Mouse (Mus musculus): ENCODE measurements at regions not wholly inside any gene's neighbourhood (a gene's known extent, or its start where the extent isn't known, plus 50 kb on each side); places are given as distances from the start of the nearest gene placed in this dataset.
A peak's percentile ranks its signal among the peaks of the same experiment; 100 is the strongest.

DNA sequence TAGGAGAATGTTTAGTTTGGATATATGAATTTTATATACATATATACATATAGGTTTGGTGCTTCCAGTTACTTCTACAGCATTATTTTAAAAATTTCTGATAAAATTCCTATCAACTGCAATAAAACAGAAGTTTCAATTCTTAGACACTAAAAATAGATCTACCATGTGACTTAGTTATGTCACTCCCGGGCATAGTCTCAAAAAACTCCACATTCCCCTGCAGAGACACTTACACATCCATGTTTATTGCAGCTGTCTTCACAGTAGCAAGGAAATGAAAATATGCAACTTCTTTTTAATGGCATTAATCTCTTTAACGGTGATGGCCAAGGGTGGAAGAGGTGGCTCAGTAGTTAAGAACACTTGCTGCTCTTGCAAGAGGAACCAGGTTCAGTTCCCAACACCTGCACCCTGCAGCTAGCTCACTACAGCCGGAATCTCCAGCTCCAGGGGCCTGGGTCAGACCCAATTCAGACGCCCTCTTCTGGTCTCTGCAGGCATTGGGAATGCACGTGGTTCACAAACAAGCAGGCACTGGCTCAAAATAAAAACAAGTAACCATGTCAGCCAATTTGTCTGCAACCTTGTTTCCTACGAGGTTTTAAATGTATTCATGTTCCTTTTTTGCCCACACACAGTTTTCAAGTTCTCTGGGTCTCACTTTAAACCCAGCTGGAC lies 204.4 kb downstream of the Adra2a start:
- DNase-seq (ENCODE audit: low spot score) = peak; percentile 12

DNA sequence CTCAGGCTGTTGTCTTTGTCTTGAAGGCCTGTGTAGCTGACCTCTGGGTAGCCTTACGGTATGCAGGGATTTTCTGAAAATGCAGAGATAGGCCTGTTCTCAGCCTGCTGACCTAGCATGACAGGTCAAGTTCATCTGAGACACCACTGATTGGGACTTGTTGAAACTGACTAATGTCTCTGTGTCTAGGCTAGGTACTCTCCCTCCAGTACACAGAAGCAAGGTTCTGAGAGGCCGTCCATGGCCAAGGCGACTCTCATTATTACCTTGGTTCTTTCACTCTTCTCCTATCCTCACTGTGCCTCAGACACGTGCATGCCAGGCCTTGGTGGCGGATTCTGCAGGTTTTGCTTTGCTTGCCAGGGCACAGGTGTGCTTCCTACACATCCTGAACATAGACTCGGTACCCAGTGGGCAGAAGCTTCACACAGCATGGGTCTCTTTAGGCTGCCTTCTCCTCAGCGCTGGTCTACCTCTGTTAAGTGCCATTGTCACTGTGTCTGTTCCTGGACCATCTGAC lies 208.3 kb downstream of the Adra2a start:
- no peak for DNase-seq (ENCODE audit: low spot score)

DNA sequence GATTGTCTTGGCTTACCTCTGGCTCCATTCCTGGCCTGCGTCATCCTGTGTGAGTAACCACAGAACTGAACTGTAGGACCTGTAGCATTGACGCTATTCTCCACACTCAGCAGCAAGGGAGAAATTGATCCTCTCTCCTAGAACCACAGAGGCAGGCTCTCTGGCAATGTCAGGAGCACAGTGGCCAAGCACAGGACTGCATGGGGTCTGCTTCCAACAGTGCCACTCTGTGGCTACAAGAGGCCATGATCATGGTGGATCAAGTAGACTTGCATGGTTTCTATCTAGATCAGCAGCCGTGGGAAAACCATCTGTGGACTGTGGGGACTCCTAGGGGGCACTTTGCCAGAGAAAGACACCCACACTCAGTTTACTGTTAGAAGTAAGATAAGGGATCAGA lies 213.9 kb downstream of the Adra2a start:
- no peak for DNase-seq (ENCODE audit: low spot score)

DNA sequence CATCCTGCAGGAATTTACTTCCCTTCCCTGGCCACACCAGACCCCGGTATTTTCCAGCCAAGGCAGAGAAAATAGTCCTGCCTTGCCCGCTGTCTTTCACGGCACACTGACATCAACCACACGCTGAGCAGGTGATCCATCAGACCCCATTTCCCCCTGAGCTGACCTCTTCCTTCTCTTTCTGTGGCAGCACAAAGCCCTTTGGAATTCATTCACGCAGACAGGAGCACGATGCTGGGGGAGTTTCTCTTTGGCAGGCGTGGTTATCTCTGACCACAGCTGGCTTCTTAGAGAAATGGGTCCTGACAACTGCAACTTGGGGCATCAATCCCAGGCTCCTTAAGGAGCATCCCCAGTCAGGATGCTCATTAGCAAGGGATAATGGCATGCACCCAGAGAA lies 215.2 kb downstream of the Adra2a start:
- no peak for DNase-seq (ENCODE audit: low spot score)

DNA sequence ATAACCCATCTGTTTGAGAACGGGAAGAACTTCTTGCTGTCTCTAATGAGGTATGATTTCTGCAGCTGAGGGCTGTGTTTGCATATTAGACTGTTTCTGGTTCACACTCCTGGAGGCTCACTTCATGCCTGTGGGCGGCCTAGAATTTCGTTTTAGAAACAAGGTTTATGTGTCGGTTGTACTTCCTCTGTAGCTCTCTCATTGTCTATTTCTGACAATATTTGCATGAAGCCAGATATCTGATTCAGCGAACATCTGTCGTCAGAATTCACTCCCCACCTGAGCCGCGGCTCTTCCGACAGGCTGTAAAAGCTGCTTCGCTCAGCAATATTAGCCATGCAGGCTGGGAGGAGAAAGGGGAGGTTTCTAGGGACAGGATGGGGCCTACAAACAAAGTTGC lies 233.4 kb downstream of the Adra2a start:
- no peak for DNase-seq (ENCODE audit: low spot score)

DNA sequence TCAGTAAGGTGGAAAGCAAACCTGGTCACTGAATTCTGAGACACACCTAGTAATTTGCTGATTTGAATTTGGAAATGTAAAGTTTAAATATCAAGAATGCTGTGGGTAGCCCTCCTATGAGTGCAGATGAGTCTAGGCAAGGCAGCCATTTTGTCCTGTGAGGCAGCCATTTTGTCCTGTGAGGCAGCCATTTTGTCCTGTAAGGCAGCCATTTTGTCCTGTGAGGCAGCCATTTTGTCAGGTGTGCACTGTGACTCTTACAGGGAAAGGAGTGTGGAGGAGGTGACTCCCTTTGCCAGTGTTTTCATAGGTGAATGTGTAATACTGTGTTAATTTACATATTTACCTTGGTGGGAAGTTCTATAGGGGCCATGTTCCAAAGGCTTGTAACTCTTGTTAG lies 241.5 kb downstream of the Adra2a start:
- no peak for DNase-seq (ENCODE audit: low spot score)

DNA sequence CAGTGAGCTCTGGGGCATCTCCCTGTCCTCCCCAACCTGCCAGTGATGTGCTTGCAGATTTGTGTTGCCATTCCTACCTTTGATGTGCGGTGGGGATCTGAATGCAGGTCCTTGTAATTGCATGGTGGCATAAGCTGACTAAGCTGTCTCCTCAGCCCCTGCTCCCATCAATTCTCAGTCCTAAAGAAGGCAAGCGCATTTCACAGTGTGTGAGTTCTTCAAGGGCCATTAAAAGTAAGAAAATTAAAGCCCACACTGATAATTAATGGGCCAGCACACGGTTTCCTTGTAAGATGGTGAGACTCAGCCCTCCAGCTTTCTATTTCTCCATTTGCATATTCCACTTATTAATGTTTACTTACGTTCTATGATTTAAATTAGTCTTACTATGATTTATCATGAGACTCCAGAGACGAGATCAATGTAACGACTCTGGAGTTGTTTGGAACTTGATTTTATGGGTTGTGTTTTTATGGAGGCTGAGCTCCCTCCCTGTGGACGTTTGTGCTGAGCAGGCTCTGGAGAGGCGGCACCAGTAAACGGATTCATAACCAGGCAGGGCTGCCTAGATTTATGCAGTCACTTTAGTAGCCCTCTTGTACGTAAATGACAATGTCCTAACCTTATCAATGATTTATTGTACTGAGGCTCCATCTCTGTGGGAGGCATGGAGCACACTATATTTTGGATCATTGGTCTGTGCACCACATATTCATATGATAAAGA lies 253.9 kb downstream of the Adra2a start:
- DNase-seq (ENCODE audit: low spot score) = no peak

DNA sequence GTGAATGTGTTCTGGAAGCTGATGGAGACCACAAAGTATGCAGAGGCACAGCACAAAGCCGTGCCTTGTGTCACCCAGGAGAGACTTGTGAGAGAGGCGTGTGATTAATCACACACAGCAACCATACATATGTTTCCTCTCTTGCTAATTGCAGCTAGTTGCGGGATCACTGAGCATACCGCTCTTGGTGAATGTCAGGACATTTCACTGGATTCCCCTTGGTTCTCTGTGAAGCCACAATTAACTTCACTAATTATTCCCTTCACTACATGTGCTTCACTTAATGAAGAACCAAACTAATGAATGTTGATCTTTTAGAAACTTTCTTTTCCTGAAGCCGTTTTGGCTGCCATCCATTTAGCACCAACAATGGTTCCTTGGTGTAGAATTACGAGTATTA lies 267.3 kb downstream of the Adra2a start:
- DNase-seq (ENCODE audit: low spot score) = no peak

DNA sequence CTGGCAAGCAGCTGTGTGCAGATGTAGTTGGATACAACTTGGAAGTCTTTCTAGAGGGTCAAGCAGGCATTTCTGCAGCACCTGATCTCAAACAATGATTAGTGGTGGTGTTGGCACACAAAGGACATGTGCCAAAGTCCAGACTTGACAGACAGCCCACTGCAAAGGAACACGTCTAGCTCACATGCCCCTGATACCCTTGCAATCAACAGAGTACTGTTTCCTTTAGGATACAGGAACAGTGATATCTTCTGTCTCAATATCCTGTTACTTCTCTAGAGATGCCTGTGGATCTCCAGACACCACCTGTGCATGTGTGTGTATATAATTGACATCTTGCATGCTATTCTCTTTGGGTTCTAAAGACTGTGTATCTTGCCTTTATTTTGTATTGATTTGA lies 267.8 kb downstream of the Adra2a start:
- no peak for DNase-seq (ENCODE audit: low spot score)

DNA sequence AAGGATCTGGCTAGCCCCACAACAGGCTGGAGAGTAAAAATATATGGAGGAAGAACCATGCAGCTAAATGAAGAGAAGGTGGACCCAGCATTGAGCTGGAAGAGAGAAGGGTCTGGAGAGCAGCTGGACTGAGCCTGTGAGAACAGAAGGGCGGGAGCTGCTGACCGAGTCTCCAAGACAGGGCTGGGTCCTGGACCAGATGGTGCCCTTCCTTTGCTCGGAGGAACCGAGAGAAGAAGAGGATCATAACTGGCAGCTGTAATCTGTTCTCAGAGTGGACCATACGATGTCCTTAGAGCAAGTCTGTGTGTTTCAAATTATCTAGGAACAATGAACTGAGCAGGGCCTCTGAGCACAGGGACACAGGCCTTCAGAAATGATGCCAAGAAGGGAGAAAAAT lies 279.3 kb downstream of the Adra2a start:
- DNase-seq (ENCODE audit: low spot score) = no peak

DNA sequence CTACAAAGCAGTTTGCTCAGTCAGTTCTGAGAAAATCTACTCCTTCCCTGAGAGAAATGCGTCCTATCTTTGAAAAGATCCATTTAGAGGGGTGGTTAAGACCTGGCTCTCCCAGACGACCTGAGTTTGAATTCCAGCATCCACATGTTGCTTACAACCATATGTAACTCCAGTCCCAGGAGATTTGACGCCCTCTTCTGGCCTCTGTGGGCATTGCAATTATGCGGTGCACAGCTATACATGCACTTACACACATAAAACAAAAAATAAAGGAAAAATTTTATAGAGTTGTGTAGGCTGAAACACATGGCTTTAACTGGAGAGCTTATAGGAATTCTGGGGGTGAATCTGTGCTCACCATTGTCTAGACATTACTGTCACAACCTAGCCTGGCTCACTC lies 281.0 kb downstream of the Adra2a start:
- DNase-seq (ENCODE audit: low spot score) = peak; percentile 16

DNA sequence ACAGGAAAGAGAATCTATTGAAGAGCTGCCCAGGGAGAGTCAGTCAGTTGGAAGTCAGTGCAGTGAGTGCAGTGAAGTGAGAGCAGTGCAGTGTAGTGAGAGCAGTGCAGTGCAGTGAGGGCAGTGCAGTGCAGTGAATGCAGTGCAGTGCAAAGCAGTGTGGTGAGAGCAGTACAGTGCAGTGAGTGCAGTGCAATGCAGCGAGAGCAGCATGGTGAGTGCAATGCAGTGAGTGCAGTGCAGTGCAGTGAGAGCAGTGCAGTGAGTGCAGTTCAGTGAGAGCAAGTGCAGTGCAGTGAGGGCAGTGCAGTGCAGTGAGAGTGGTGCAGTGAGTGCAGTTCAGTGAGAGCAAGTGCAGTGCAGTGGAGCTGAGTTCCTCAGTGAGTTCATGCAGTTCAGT lies 288.2 kb downstream of the Adra2a start:
- DNase-seq (ENCODE audit: low spot score) = no peak

DNA sequence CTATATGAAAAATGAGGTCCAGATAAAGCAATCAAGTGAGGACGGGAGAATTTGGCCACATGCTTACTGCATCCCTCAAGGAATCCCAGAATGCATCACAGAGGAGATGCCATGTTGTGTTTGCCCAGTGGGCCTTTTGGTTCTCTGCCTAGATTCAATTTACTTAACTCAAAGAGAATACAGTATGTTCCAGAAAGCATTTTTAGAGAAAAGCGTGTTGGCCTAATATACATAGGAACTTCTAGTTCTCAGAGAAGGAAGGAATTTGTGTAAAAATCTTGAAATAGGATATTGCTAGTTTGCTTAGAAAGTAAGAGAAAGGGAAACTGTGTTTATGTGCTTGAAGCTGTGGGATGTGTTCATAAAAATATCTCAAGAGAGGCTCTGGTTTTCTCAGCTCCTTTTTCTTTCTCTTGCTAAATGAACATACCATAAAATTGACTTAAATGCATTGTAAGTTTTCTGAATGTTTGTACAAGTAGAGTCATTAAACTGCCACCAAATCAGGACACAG lies 296.9 kb downstream of the Adra2a start:
- DNase-seq (ENCODE audit: low spot score) = no peak

DNA sequence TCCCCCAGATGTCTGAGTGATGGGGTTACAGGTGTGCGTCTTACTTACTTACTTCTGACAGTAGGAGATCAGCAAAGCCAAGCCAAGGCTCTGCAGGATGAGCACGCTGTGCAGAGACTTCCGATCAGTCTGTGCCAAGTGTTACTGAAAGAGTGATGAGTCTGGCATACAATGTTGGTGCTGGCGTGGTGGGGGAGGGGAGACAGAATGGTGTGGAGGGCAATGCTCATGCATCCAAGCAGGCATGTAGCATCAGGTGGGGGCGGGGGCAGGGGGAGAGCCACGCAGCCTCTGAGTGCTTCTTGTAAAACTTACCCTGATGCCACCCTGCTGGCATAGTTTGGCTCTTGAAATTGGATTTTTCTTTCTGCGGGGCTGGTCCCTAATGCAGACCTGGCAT lies 315.8 kb downstream of the Adra2a start:
- no peak for DNase-seq (ENCODE audit: low spot score)

DNA sequence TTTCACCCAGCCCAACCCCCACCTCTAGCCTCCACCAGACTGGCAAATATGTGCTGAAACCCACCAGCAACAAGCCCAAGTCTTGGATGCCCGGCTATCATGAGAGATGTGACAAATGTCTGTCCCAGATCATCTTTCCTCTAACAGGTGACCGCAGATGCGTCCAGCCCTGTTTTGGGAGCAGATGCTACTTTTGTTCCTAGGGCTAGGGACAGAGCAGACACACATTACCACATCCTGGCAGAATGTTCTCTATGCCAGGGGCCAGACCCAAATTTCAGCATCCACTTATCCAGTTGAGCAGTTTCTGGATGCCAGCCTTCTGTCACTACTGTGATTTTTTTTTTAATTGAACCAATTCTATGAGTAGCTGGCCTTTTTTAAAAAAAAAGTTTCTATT lies 316.7 kb downstream of the Adra2a start:
- no peak for DNase-seq (ENCODE audit: low spot score)

DNA sequence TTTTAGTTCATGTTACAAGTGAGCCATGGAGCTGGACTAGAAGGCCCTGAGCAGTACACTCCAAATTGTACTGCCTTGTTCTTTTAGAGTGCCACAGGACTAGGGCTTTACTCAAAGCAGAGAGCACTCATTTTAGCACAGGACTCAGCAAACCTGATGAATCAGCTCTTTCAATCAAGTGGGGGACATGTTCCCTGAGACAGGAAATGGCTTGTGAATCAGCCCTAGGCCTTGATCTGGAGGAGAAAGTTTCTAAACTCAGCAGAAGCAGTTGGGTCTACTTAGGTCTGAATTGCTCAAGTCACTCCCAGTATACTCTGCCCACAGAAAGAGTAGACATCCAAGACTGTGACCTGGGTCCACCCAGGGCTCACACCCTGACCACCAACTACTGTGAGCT lies 341.1 kb downstream of the Adra2a start:
- DNase-seq (ENCODE audit: low spot score) = no peak

DNA sequence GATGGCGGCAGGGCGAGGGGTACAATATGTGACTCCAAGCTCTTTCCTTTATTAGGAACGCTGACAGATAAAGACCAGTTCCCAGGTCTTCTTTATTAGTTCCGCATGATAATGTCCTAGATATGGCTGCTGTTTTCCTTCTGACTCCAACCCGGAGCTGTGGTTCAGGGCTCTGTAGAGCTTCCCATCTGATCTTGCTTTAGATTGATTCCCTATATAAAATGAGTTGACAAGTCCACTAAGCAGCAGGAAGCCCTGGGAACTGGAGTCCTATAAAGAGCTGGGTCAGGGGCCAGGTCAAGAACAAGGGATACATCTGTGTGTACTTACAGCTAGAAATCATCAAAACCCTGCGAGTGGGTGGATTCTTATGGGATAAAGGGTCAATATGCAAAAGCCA lies 347.5 kb downstream of the Adra2a start:
- DNase-seq (ENCODE audit: low spot score) = no peak

DNA sequence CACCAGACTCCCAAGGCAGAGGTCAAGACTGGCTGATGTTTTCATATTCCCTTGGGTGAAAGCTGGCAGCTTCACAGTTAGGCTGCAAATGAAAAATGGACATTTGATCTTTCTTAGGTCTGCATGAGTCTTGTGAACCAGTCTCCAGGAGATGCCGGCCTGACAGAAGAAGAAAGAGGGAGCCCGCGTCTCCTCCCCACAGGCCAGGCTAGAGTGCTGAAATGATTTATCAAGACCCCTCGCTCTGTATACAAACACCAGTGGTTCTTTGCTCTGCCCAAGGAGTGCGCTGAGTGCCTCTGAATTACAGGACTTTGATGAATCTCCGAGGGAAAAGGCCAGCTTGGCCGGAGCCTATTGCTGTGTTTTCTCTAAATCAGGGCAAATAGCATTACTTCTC lies 355.7 kb downstream of the Adra2a start:
- DNase-seq (ENCODE audit: low spot score) = no peak

DNA sequence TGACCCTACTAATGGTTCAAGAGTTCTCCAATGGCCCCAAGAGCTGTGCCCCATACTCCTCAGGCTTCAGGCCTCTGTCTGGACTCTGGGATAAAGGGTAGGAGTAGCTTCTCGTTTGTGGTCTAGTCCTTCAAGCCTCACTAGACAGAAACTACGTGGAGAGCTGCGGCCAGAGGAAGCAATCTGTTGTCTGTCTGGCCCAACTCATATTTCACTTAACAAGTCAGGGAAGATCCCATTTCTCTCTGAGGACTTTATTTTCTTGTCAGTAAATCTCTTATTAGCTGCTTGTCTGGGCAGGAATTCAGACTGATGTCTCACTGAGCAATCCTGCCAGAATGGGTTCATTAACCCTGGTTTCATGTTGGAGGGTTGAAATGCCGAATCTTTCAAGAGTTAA lies 364.0 kb downstream of the Adra2a start:
- no peak for DNase-seq (ENCODE audit: low spot score)

DNA sequence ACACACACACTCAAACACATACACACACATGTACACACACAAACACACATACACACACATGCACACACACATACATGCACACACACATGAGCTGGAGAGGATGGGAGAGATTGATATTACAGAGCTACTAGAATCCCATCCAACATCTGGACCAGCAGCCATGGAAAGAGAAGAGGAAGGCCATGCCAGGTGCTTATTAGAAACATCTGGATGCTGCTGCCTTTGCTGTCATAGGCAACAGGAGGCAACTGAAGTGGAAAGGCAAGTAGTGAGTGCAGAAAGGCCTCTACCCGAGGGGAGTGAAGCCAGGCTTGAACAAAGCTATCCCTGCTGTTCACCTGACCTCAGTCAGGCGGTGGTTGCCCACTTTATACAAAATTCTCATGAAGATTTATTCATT lies 385.1 kb downstream of the Adra2a start:
- no peak for DNase-seq (ENCODE audit: low spot score)

DNA sequence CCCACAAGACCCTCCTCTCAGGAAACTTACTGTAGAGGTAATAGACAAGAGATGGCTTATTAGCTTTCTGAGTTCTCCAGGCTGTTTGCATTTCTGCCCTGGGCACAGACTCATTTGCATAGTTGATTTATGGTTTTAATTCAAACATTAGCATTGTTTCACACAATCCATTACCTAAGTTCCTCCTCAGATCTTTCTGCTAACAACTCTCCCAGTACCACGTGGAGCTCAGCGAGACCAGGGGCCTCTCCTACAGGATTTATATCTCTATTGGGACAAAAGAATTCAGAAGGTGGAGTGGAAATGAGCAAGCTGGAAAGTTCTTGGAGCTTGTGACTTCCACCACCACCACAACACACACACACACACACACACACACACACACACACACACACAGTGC lies 396.8 kb downstream of the Adra2a start:
- DNase-seq (ENCODE audit: low spot score) = no peak

DNA sequence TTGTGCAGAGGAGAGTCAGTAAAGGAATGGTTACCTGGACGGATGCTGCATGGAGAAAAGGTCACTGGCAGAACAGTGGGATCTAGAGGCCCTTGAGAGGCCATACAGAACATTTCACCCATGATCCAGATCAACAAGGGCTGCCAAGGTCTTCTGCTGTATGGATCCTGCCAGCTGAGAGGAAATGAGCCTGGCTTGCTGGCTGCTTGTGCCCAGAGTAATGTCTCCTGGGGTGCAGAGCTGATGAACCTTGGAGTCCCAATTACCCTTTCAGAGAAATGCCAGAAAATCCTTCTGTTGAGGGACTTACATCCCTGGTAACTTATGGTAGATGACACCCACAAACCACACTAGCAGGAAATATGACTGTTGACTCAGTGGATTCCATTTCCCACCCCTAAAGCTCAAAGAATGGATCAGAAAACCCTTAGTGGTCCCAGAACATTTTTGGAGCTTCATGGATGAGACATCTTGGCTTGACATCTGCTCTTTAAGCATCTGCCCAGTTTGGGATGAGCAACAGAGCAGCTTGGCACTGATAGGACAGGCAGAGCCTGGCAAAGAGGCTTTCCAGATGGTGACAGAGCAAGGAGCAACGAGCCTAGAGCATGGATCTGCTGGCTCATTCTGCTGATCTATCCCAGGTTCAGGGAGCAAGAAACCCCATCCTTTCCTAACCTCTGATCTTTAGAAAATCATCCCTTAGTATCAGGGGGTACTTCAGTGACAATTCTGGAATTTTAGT lies 416.6 kb downstream of the Adra2a start:
- no peak for DNase-seq (ENCODE audit: low spot score)

DNA sequence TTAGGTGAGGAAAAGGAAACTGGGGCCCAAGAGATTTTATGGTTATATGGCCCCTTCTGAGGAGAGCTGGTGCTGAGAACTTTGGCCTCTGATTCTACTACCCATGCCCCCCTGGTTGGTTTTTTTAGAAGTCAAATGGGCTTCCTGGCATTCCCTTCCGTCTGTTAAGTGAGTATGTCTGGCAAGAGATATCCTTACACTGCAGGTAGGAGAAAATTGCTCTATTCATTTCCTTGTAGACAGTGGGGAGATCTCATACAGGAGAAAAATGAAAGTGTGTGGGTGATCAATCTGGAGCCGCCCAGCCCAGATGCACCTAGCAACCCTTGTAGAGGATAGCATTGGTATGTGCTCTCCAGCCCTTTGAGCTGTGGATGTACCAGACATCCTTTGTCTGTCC lies 418.5 kb downstream of the Adra2a start:
- no peak for DNase-seq (ENCODE audit: low spot score)

Measured in testis, postnatal 14 days (tissue).